Mouse (Mus musculus) bone marrow, adult 2 months (tissue): ENCODE data around the gene Erc2.

Experiments
- CTCF ChIP-seq: fragments of 200-500 bp; IDR thresholded peaks from 2 replicates; pipeline ENCODE4 v1.5.1; 2011; ENCODE audit warnings: low read length, control low read depth; ENCODE audit not compliant: control insufficient read depth, insufficient read depth
- POLR2A ChIP-seq: fragments of 200-500 bp; IDR thresholded peaks from 2 replicates; pipeline ENCODE4 v1.6.1; 2011; ENCODE audit warnings: low read depth, mild to moderate bottlenecking, control low read depth, low read length, borderline replicate concordance; ENCODE audit not compliant: control insufficient read depth

DNA sequence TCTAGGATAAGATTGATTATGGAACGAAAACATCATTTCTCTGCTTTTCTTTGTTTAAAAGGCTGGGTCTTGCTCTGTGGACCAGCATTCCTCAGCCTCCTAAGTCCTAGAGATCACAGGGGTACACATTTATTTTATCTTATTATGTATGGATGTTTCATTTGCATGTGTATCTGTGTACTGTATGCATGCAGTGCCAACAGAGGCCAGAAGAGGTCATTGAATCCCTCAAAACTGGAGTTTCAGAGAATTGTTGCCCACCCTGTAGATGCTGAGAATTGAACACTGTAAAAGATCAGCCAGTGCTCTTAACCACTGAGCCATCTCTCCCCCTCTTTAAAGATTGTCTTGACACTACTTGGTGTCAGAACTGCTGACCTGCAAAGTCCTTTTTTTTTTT lies 251.4 kb downstream of the Erc2 start:
- TF ChIP-seq CTCF (no peak), POLR2A (no peak)
